Comparison of ENCODE assay signal across 15 mouse cellular contexts in the genomic region with DNA sequence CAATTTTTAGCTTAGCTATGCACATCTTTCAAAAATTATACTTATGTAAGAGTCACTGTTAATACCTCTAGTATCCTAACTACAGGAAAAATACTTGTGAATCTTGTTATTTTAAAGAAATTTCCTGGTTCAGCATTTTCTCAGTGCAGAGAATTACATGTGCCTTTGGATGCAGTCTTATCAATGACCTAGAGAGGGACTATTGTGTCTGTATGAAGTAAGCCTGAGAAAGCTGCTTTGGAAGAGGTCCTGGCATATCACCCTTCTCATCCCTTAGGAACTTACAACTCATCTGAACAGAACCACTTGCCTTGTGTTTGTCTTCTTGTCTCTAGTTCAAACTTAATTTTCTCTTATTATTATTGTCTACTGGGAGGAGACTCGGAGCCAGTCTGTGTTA. TPM values are rescaled to one million over a fixed set of nuclear protein-coding genes. Genes with fewer than 3 reads are reported as not detected.
DNase-seq lines count a peak whose midpoint lies in the region; ATAC-seq and TF ChIP-seq lines count a peak whose summit lies in the region.
"Had no signal": no experiment of that assay in that cellular context is flagged by ENCODE, and none has a peak within 500 bp of the region (broad histone marks: within the 10 kb centered on the region; RNA-seq: fewer than 3 reads in every experiment).

No protein-coding gene starts in this region.

- ATAC-seq in heart, embryonic 14.5 days (ENCODE audit: insufficient number of reproducible peaks, insufficient read depth, low FRiP score, low read depth): no peak
- no peak for ATAC-seq in liver, postnatal 0 days
- ATAC-seq in liver, embryonic 12.5 days: no peak
- ATAC-seq in midbrain, postnatal 0 days (ENCODE audit: low FRiP score): no peak

- no peak for DNase-seq in heart, postnatal 10 days
- DNase-seq in liver, postnatal 0 days: no peak
- peak; percentile 17 for DNase-seq in adipocyte (ENCODE audit: low spot score)
- peak; percentile 57 for DNase-seq in midbrain, postnatal 0 days (ENCODE audit: low spot score)
- DNase-seq in right cerebral cortex, postnatal 36 days (ENCODE audit: low spot score in 2 of 2): no peak
- no peak for DNase-seq in frontal cortex, postnatal 36 days (ENCODE audit: low spot score in 2 of 2)
- DNase-seq: adrenal gland, postnatal 36 days; cerebellum, adult 11 months; kidney, adult 18-20 months; thymus, adult 18-20 months had no signal

- H3K4me1 ChIP-seq in heart, embryonic 14.5 days (ENCODE audit: control insufficient read depth in 2 of 2, insufficient read depth in 2 of 2, low read length in 2 of 2): peaks cover 0 to 20% of the 10 kb centered on the region in 2 experiments; a peak in 2 of 4 replicates
- H3K4me1 ChIP-seq in liver, postnatal 0 days (ENCODE audit: insufficient read depth): peaks cover 3% of the 10 kb centered on the region; the same call in 1 of the 2 replicates
- no peaks in the 10 kb centered on the region for H3K4me1 ChIP-seq in liver, embryonic 12.5 days
- H3K4me1 ChIP-seq in midbrain, postnatal 0 days (ENCODE audit: insufficient read depth, low read length): peaks cover 2% of the 10 kb centered on the region; the same call in 1 of the 2 replicates

- no peaks in the 10 kb centered on the region for H3K27me3 ChIP-seq in heart, embryonic 14.5 days (ENCODE audit: control insufficient read depth, insufficient read depth, low read length)
- 0 out of 2 replicates have a peak, but pooled peaks cover 4% of the 10 kb centered on the region for H3K27me3 ChIP-seq in liver, postnatal 0 days (ENCODE audit: insufficient read depth, low read length)
- peaks cover 33% of the 10 kb centered on the region for H3K27me3 ChIP-seq in liver, embryonic 12.5 days (replicated peaks)
- H3K27me3 ChIP-seq in midbrain, postnatal 0 days (ENCODE audit: insufficient read depth, low read length): no peaks in the 10 kb centered on the region
- H3K27me3 ChIP-seq: CH12.LX; heart, embryonic 15.5 days had no signal

- H3K4me3 ChIP-seq in heart, embryonic 14.5 days (ENCODE audit: control insufficient read depth in 1 of 2, insufficient read depth in 1 of 2, low read depth in 1 of 2, low read length in 2 of 2): no peak overlapping the region
- H3K4me3 ChIP-seq in liver, postnatal 0 days (ENCODE audit: low read depth, low read length): no peak overlapping the region
- H3K4me3 ChIP-seq in liver, embryonic 12.5 days: no peak overlapping the region
- no peak overlapping the region for H3K4me3 ChIP-seq in midbrain, postnatal 0 days (ENCODE audit: low read depth, low read length)
- H3K4me3 ChIP-seq: heart, embryonic 15.5 days had no signal

- no peaks in the 10 kb centered on the region for H3K36me3 ChIP-seq in heart, embryonic 14.5 days (ENCODE audit: control insufficient read depth, insufficient read depth, low read length)
- no peaks in the 10 kb centered on the region for H3K36me3 ChIP-seq in liver, postnatal 0 days (replicated peaks; ENCODE audit: insufficient read depth, low read length)
- no peaks in the 10 kb centered on the region for H3K36me3 ChIP-seq in liver, embryonic 12.5 days
- H3K36me3 ChIP-seq in midbrain, postnatal 0 days (ENCODE audit: insufficient read depth, low read length): no peaks in the 10 kb centered on the region
- H3K36me3 ChIP-seq: heart, embryonic 15.5 days had no signal

- H3K4me2 ChIP-seq in heart, embryonic 14.5 days (ENCODE audit: low read length): 0 out of 2 replicates have a peak overlapping the region, but pooled peaks have one; percentile 15
- H3K4me2 ChIP-seq in liver, postnatal 0 days (ENCODE audit: low read depth, low read length): no peak overlapping the region
- no peak overlapping the region for H3K4me2 ChIP-seq in liver, embryonic 12.5 days
- H3K4me2 ChIP-seq in midbrain, postnatal 0 days (ENCODE audit: low read depth, low read length, poor library complexity, severe bottlenecking): peak overlapping the region; percentile 28; the same call in 1 of the 2 replicates

- intact Hi-C loops in heart, postnatal 10 days (cut with DNase I): loop anchor here (10.0 kb wide), 1 partner anchor 207 kb away; no protein-coding TSS in a partner anchor

- no peak overlapping the region for H3K27ac ChIP-seq in heart, embryonic 14.5 days (replicated peaks in 1 of 2; ENCODE audit: control insufficient read depth in 1 of 2, insufficient read depth in 1 of 2, low read depth in 2 of 2, low read length in 2 of 2)
- H3K27ac ChIP-seq in liver, postnatal 0 days (ENCODE audit: low read depth): no peak overlapping the region
- no peak overlapping the region for H3K27ac ChIP-seq in liver, embryonic 12.5 days
- H3K27ac ChIP-seq in midbrain, postnatal 0 days (ENCODE audit: low read depth, low read length): no peak overlapping the region
- H3K27ac ChIP-seq: heart, embryonic 15.5 days had no signal

- no peak for TF ChIP-seq EP300 in liver, postnatal 0 days (IDR thresholded peaks at IDR 0.05; ENCODE audit: low read depth)

- no peak overlapping the region for H3K9ac ChIP-seq in heart, embryonic 14.5 days (ENCODE audit: low read length)
- no peak overlapping the region for H3K9ac ChIP-seq in liver, postnatal 0 days (replicated peaks)
- no peak overlapping the region for H3K9ac ChIP-seq in liver, embryonic 12.5 days
- H3K9ac ChIP-seq in midbrain, postnatal 0 days (replicated peaks; ENCODE audit: low read length, poor library complexity, severe bottlenecking): no peak overlapping the region
- H3K9ac ChIP-seq: heart, embryonic 15.5 days had no signal

- WGBS in heart, embryonic 14.5 days: 87% methylated on average over 1 of the region's 1 CpGs
- WGBS in liver, postnatal 0 days (ENCODE audit: insufficient replicate concordance): 89% methylated on average over 1 of the region's 1 CpGs
- WGBS in liver, embryonic 12.5 days (ENCODE audit: insufficient replicate concordance): 66% methylated on average over 1 of the region's 1 CpGs
- WGBS in midbrain, postnatal 0 days: 76% methylated on average over 1 of the region's 1 CpGs

- no peaks in the 10 kb centered on the region for H3K9me3 ChIP-seq in heart, embryonic 14.5 days (ENCODE audit: control insufficient read depth, low read length)
- no peaks in the 10 kb centered on the region for H3K9me3 ChIP-seq in liver, postnatal 0 days (ENCODE audit: low read length)
- H3K9me3 ChIP-seq in liver, embryonic 12.5 days (replicated peaks): no peaks in the 10 kb centered on the region
- no peaks in the 10 kb centered on the region for H3K9me3 ChIP-seq in midbrain, postnatal 0 days (ENCODE audit: low read length)
- H3K9me3 ChIP-seq: heart, embryonic 15.5 days had no signal

- peak; percentile 34 for TF ChIP-seq CTCF in liver, postnatal 0 days (IDR thresholded peaks at IDR 0.05; ENCODE audit: low read depth)
- peak; percentile 60 for TF ChIP-seq CTCF in midbrain, postnatal 0 days (IDR thresholded peaks at IDR 0.05)

RNA-seq across cellular contexts. Expression of gene Ptprk, which starts 3.6 kb away (rescaled TPM):
- 43.6 and 50.7 TPM in 2 replicates for polyA plus RNA-seq in heart, embryonic 14.5 days (2014; fragmentation: Nextera tagmentation; extraction: Ambion mirVana)
- total RNA-seq in heart, postnatal 10 days (2021): 10 to 100 TPM; 45.4 to 50.1 TPM
- 9.1 and 11.1 TPM in 2 replicates for polyA plus RNA-seq in liver, postnatal 0 days (2015; fragmentation: Nextera tagmentation; extraction: Ambion mirVana)
- polyA plus RNA-seq in liver, embryonic 12.5 days (2016; fragmentation: Nextera tagmentation; extraction: Ambion mirVana): 7.1 and 7.9 TPM in 2 replicates
- total RNA-seq in midbrain, postnatal 0 days (2014; rRNA removed): 43.4 and 51.6 TPM in 2 replicates
- polyA plus RNA-seq in midbrain, postnatal 0 days (2015; fragmentation: Nextera tagmentation; extraction: Ambion mirVana): 20.3 and 25.4 TPM in 2 replicates
- total RNA-seq: CH12.LX; megakaryocyte, adult 5-6 weeks had no signal

Comparison
In these comparisons a context has a peak if more than half of its experiments do, and no peak if none do; other contexts are left out.
1. H3K4me2 ChIP-seq: peak in heart, embryonic 14.5 days (single experiment) and midbrain, postnatal 0 days (single experiment); none in liver, postnatal 0 days (single experiment) and liver, embryonic 12.5 days (single experiment).
2. DNase-seq: peak in adipocyte (single experiment) and midbrain, postnatal 0 days (single experiment); none in heart, postnatal 10 days (0 of 2), liver, postnatal 0 days (single experiment), right cerebral cortex, postnatal 36 days (0 of 2) and frontal cortex, postnatal 36 days (0 of 2).